Mouse (Mus musculus) testis, adult 2 months (tissue): ENCODE data around the gene Hdgfl3.

Experiments used
- CTCF ChIP-seq: fragments of 200-500 bp; IDR thresholded peaks from 2 replicates; pipeline ENCODE4 v1.5.1; 2012; ENCODE audit warnings: low read depth, mild to moderate bottlenecking, inconsistent platforms, low read length, moderate library complexity; ENCODE audit not compliant: control insufficient read depth, insufficient read depth, insufficient replicate concordance
- POLR2A ChIP-seq: fragments of 200-500 bp; IDR thresholded peaks from 2 replicates; pipeline ENCODE4 v1.6.1; 2012; ENCODE audit warnings: low read depth, mild to moderate bottlenecking, inconsistent platforms, low read length, moderate library complexity; ENCODE audit not compliant: control insufficient read depth

DNA sequence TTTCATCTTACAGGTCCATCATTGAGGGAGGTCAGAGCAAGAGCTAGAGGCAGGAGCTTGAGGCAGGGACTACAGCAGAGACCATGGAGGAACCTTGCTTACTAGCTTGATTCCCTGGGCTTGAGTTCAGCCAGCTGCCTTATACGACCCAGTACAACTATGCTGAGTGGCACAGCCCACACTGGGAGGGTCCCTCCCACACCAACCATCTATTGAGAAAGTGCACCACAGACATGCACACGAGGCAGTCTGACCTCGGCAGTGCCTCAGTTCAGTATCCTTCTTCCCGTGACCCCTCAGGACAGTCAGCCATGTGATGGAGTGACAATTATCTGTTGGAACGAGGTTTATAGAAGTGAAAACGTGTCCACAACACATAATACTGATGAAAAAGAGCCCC is 94.5 kb downstream of the Hdgfl3 start:
- TF ChIP-seq CTCF (no peak), POLR2A (no peak)
